Mouse (Mus musculus) midbrain, embryonic 11.5 days (tissue): ENCODE data around the gene Arrb1. TPM values are rescaled to one million over a fixed set of nuclear protein-coding genes. Genes with fewer than 3 reads are reported as not detected.

Experiments used
- ATAC-seq: fragments of 200-750 bp; cut with Nextera tagmentation; 2 replicates; pipeline ENCODE4 v1.8.0; 2017; ENCODE audit warnings: moderate TSS enrichment, moderate library complexity; ENCODE audit not compliant: low FRiP score
- DNase-seq: peaks from one replicate; pipeline ENCODE4 v3.0.0; 2015; ENCODE audit warnings: low spot score; ENCODE audit errors: missing footprints
- H3K27ac ChIP-seq: fragments of 300-500 bp; sonication (generic); 2 replicates; pipeline ENCODE4 v1.5.1; 2014; ENCODE audit warnings: low read depth, low read length
- H3K27me3 ChIP-seq: fragments of 300-500 bp; sonication (generic); 2 replicates; pipeline ENCODE4 v1.6.1; 2014; ENCODE audit warnings: mild to moderate bottlenecking, low read length, moderate library complexity, mixed read lengths; ENCODE audit not compliant: control insufficient read depth, insufficient read depth
- H3K36me3 ChIP-seq: fragments of 300-500 bp; sonication (generic); 2 replicates; pipeline ENCODE4 v1.6.1; 2014; ENCODE audit warnings: mild to moderate bottlenecking, low read length, moderate library complexity, mixed read lengths; ENCODE audit not compliant: control insufficient read depth, insufficient read depth
- H3K4me1 ChIP-seq: fragments of 300-500 bp; sonication (generic); 2 replicates; pipeline ENCODE4 v1.6.1; 2014; ENCODE audit warnings: low read length; ENCODE audit not compliant: control insufficient read depth, insufficient read depth
- H3K4me2 ChIP-seq: fragments of 300-500 bp; sonication (generic); 2 replicates; pipeline ENCODE4 v1.6.1; 2014; ENCODE audit warnings: mild to moderate bottlenecking, moderate library complexity
- H3K4me3 ChIP-seq: fragments of 300-500 bp; sonication (generic); 2 replicates; pipeline ENCODE4 v1.5.1; 2014; ENCODE audit warnings: low read depth, low read length
- H3K9ac ChIP-seq: fragments of 300-500 bp; sonication (generic); 2 replicates; pipeline ENCODE4 v1.6.1; 2014; ENCODE audit warnings: low read length
- H3K9me3 ChIP-seq: fragments of 300-500 bp; sonication (generic); 2 replicates; pipeline ENCODE4 v1.6.1; 2016; ENCODE audit warnings: low read length; ENCODE audit not compliant: control insufficient read depth
- WGBS: fragments of 180-500 bp; shearing (Covaris S2); extraction: QIAGEN DNeasy Blood & Tissue Kit; methylation state at CpG from one replicate; pipeline ENCODE4 v1.1.7; 2014; 5-methylcytosine and 5-hydroxymethylcytosine counted together
- polyA plus RNA-seq: library from polyadenylated mRNA; unstranded; fragments of >200 nt; fragmentation: Nextera tagmentation; extraction: Ambion mirVana; gene quantifications from 2 replicates; pipeline ENCODE4 v1.2.1, GENCODE M21; 2014

Gene Arrb1
- polyA plus RNA-seq, 1 experiment from 2014 or later = 4.6 TPM

- H3K4me2 ChIP-seq = no peak overlapping the region
- H3K27ac ChIP-seq = no peak overlapping the region
- H3K27me3 ChIP-seq = no peaks in the 10 kb centered on the region
- H3K4me3 ChIP-seq = no peak overlapping the region
- H3K4me1 ChIP-seq = peaks cover 20% of the 10 kb centered on the region
- 44% methylated on average over 5 of the region's 5 CpGs for WGBS
- H3K36me3 ChIP-seq = no peaks in the 10 kb centered on the region
- no peaks in the 10 kb centered on the region for H3K9me3 ChIP-seq
- DNase-seq = no peak
- no peak for ATAC-seq
- no peak overlapping the region for H3K9ac ChIP-seq
These were observed 27.2 kb downstream of the Arrb1 start for GRCm38 (mm10) chr7:99562478-99562877.

GRCm38 (mm10) chr7:99563224-99563623, 28.0 kb downstream of the Arrb1 start:
- Histone ChIP-seq H3K27me3 (no peaks in the 10 kb centered on the region), H3K36me3 (no peaks in the 10 kb centered on the region), H3K9ac (no peak overlapping the region), H3K27ac (no peak overlapping the region), H3K4me2 (no peak overlapping the region), H3K4me3 (no peak overlapping the region), H3K9me3 (no peaks in the 10 kb centered on the region), H3K4me1 (peaks cover 20% of the 10 kb centered on the region)
- 39% methylated on average over 7 of the region's 7 CpGs for WGBS
- no peak for DNase-seq
- ATAC-seq = no peak

DNA sequence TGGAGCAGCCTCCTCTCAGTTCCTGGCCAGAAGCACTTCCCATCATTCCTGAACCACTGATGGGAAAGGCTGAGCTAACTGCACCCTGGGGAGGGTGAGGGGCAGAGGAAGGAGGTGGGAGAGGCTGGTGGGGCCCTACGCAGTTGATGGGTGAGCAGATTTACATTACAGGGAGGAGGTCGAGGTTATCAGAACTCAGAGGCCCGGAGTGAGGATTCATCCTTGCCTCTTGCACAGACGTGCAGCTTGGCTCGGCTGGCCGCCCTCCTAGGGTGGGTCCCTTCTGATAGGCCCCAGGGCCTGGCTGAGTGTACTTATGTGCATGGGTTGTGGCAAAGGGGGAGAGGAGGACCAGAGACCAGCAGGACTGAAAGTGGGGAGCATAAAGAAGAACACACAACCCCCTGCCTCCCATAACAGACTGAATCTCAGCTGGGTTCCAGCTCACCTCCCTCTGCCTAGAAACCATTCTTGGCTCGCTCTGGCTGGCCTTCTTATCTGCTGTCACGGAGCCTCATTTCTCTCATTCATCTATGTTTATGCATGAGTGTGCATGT, 30.1 kb downstream of the Arrb1 start:
- ATAC-seq (no peak), DNase-seq (no peak)
- Histone ChIP-seq H3K4me1 (peaks cover 12% of the 10 kb centered on the region), H3K9ac (no peak overlapping the region), H3K4me3 (no peak overlapping the region), H3K4me2 (no peak overlapping the region), H3K27me3 (no peaks in the 10 kb centered on the region), H3K9me3 (no peaks in the 10 kb centered on the region), H3K27ac (no peak overlapping the region), H3K36me3 (no peaks in the 10 kb centered on the region)
- 50% methylated on average over 8 of the region's 8 CpGs for WGBS

DNA sequence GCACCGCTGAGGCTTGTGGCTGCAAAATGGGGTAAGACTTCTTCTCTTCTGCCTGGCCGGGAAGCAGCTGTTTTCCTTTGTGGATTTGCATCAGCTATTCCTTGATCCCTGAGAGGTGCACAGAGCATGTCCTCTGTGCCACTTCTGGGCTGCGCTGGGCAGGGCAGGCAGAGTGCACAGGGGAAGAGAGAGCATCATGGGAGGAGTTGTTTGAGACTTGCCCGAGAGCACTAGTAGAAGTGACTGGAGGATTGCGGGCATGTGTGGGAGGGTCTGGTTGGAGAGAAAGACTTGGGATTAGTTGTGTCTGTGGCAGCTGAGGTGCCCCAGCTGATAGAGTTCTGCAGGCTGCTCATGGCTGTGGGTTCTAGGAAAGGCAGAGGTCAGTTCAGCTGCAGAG, 35.4 kb downstream of the Arrb1 start:
- H3K4me1 ChIP-seq = peaks cover 2% of the 10 kb centered on the region; the same call in 1 of the 2 replicates
- ATAC-seq (no peak), DNase-seq (no peak)
- no peak overlapping the region for H3K4me2 ChIP-seq
- no peak overlapping the region for H3K9ac ChIP-seq
- no peaks in the 10 kb centered on the region for H3K36me3 ChIP-seq
- no peak overlapping the region for H3K4me3 ChIP-seq
- no peaks in the 10 kb centered on the region for H3K9me3 ChIP-seq
- H3K27ac ChIP-seq = no peak overlapping the region
- WGBS = 60% methylated on average over 5 of the region's 5 CpGs
- no peaks in the 10 kb centered on the region for H3K27me3 ChIP-seq

DNA sequence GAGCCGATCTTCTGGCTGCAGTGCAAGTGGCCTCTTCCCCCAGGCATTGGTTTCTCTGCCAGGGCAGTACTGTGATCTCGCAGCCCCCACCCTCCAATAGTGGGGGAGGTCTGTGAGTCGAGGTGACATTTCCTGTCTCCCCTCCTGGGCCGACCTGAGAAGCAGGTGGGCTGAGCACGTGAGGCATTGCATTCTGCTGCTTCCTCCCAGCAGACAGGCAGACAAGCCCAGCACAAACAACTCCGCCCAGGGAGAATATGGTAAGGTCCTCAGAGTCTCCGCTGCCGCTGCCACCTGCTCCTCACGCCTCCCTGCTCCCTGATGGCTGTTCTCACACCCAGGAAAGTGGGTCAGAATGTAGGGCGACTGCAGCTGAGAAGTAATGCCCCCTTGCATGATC, 37.7 kb downstream of the Arrb1 start:
- Histone ChIP-seq H3K4me3 (no peak overlapping the region), H3K9ac (no peak overlapping the region; the same call in 1 of the 2 replicates), H3K4me1 (0 out of 2 replicates have a peak, but pooled peaks cover 2% of the 10 kb centered on the region), H3K4me2 (no peak overlapping the region), H3K36me3 (no peaks in the 10 kb centered on the region), H3K27me3 (no peaks in the 10 kb centered on the region), H3K9me3 (no peaks in the 10 kb centered on the region), H3K27ac (no peak overlapping the region)
- WGBS = 53% methylated on average over 10 of the region's 10 CpGs
- ATAC-seq = no peak
- no peak for DNase-seq

- H3K9me3 ChIP-seq = no peaks in the 10 kb centered on the region
- WGBS = 66% methylated on average over 4 of the region's 4 CpGs
- no peaks in the 10 kb centered on the region for H3K36me3 ChIP-seq
These were observed 38.1 kb downstream of the Arrb1 start for GRCm38 (mm10) chr7:99573351-99573750.

DNA sequence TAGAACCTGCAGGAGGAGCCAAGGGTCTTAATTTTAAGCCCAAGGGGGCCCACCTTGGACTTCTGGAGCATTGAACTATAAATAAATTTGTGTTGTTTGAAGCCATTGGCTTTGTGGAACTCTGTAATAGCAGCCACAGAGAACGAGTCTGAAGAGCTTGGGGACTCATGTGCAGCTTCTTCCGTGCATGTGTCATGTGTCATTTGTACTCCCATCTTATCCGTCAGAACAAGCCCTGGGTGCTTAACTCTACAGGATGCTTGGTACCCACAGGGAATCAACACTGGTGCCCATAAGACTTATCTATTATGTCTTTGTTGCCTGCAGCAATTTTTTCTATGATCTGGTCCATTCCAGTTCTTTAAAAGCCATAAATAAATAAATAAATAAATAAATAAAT, 43.0 kb downstream of the Arrb1 start:
- H3K27me3 ChIP-seq = peaks cover 2% of the 10 kb centered on the region; the same call in 1 of the 2 replicates
- WGBS = 82% methylated on average over 3 of the region's 3 CpGs
- DNase-seq = no peak
- H3K4me1 ChIP-seq = peaks cover 11% of the 10 kb centered on the region
- no peaks in the 10 kb centered on the region for H3K36me3 ChIP-seq
- H3K4me3 ChIP-seq = no peak overlapping the region
- no peak overlapping the region for H3K4me2 ChIP-seq
- no peak overlapping the region for H3K9ac ChIP-seq
- no peaks in the 10 kb centered on the region for H3K9me3 ChIP-seq
- no peak overlapping the region for H3K27ac ChIP-seq
- ATAC-seq = no peak

More at GRCm38 (mm10) chr7:99573351-99573750, 38.1 kb downstream of the Arrb1 start:
- no peak overlapping the region for H3K9ac ChIP-seq
- H3K27ac ChIP-seq = no peak overlapping the region
- no peak overlapping the region for H3K4me3 ChIP-seq
- DNase-seq (no peak), ATAC-seq (no peak)
- 0 out of 2 replicates have a peak, but pooled peaks cover 2% of the 10 kb centered on the region for H3K4me1 ChIP-seq
- no peak overlapping the region for H3K4me2 ChIP-seq
- H3K27me3 ChIP-seq = no peaks in the 10 kb centered on the region

- H3K4me3 ChIP-seq = 0 out of 2 replicates have a peak overlapping the region, but pooled peaks have one; percentile 2
- H3K9me3 ChIP-seq = no peaks in the 10 kb centered on the region
- ATAC-seq (0 out of 2 replicates have a peak, but pooled peaks have one; percentile 30), DNase-seq (peak; percentile 92)
- H3K36me3 ChIP-seq = no peaks in the 10 kb centered on the region
- peaks cover 11% of the 10 kb centered on the region for H3K4me1 ChIP-seq
- H3K27ac ChIP-seq = no peak overlapping the region; the same call in 1 of the 2 replicates
- peak overlapping the region; percentile 32 for H3K4me2 ChIP-seq
- peaks cover 2% of the 10 kb centered on the region; the same call in 1 of the 2 replicates for H3K27me3 ChIP-seq
- 4% methylated on average over 16 of the region's 16 CpGs for WGBS
- peak overlapping the region; percentile 37 for H3K9ac ChIP-seq
These were observed 44.4 kb downstream of the Arrb1 start for GRCm38 (mm10) chr7:99579491-99580190.

- no peak overlapping the region for H3K27ac ChIP-seq
- no peak overlapping the region for H3K4me2 ChIP-seq
- H3K36me3 ChIP-seq = no peaks in the 10 kb centered on the region
- H3K4me1 ChIP-seq = peaks cover 11% of the 10 kb centered on the region
- H3K4me3 ChIP-seq = no peak overlapping the region
- no peak overlapping the region for H3K9ac ChIP-seq
- peaks cover 2% of the 10 kb centered on the region; the same call in 1 of the 2 replicates for H3K27me3 ChIP-seq
- WGBS = 34% methylated on average over 6 of the region's 6 CpGs
- ATAC-seq (no peak), DNase-seq (no peak)
- no peaks in the 10 kb centered on the region for H3K9me3 ChIP-seq
These were observed 45.0 kb downstream of the Arrb1 start for GRCm38 (mm10) chr7:99580247-99580646.
